Mouse (Mus musculus) neural tube, embryonic 11.5 days (tissue): ENCODE measurements around the gene Mlph. TPM values are rescaled to one million over a fixed set of nuclear protein-coding genes. Genes with fewer than 3 reads are reported as not detected.

Source experiments
- polyA plus RNA-seq: library from polyadenylated mRNA; unstranded; fragments of >200 nt; fragmentation: Nextera tagmentation; extraction: Ambion mirVana; gene quantifications from 2 replicates; pipeline ENCODE4 v1.2.1, GENCODE M21; 2014

Mlph gene
- polyA plus RNA-seq, 1 experiment from 2014 or later, result 0.24 TPM

Other genes with a start within 250 kb of the Mlph start
- gene Col6a3, start 71.1 kb upstream of the Mlph start, polyA plus RNA-seq, result 10.1 and 11.4 TPM in 2 replicates
- gene Prlh, start 38.0 kb downstream of the Mlph start, polyA plus RNA-seq, result not detected in 2 replicates
- 0.15 and 0.38 TPM in 2 replicates for gene Rab17, start 54.6 kb downstream of the Mlph start, polyA plus RNA-seq
- gene Lrrfip1, start 83.7 kb downstream of the Mlph start, polyA plus RNA-seq, result 26.9 and 29.9 TPM in 2 replicates
- gene Rbm44, start 230.0 kb downstream of the Mlph start, polyA plus RNA-seq, result 0.43 and 1.3 TPM in 2 replicates